Mouse (Mus musculus): ENCODE data around the gene Olfr520. TPM values are rescaled to one million over a fixed set of nuclear protein-coding genes. Genes with fewer than 3 reads are reported as not detected.
"Not testable (repeated sequence)": the region's sequence is repeated elsewhere in the genome, so short reads cannot be mapped to it uniquely, and the experiment has no call there.

Gene Olfr520
- total RNA-seq, 2 experiments from 2014 or later, result 0.31 TPM; not detected in 1

DNA sequence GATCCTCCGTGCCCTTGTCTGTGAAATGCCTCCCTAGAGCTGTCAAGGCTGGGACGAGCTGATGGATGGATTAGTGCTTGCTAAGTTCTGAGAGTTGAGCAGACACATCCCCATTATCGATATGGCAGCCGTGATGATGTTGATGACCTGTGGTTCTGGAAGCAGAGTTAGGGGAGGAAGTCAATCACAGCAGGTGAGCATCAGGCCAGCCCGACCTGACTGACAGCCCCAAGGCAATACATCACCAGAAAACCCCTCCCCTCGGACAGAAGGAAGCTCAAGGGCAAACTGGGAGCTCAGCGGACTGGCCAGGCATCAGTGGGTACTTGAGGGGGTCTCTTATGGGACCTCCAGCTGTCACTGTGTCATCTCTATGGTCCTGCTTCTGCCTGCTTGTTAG lies 20.1 kb upstream of the Olfr520 start:
- intact Hi-C loops (cut with DNase I; ENCODE audit: low total_unique reads), result loop anchor here (2.0 to 10.0 kb wide), 3 partner anchors 38 to 85 kb away; no protein-coding TSS in a partner anchor

DNA sequence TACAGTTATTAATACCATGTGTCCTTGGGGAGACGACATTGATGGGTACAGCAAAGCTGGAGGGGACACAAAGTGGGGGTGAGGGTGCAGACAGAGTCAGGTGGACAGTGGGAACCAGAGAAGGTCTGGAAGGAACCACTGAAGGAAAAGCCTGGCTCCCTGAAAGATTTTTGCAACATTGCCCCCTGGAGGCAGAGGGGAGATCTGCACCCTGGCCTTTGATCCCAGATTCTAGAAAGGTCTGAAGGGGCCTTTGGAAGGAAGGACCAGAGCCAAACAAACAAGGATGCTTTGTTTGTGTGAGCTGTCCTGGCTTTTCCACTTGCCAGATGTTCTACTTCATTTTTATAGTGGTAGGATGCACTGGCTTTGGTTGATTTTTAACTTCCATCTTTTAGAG lies 19.6 kb upstream of the Olfr520 start:
- DNase-seq, result peak; percentile 64
- intact Hi-C loops (cut with DNase I; ENCODE audit: low total_unique reads), result loop anchor here (2.0 to 10.0 kb wide), 2 partner anchors 50 to 84 kb away; no protein-coding TSS in a partner anchor

More for the DNA sequence above, 20.1 kb upstream of the Olfr520 start:
- no peak for DNase-seq

- DNase-seq, result no peak
Measured at GRCm38 (mm10) chr7:99711166-99711565, 18.9 kb upstream of the Olfr520 start, which contains the start of gene Slco2b1. Gene Slco2b1 (minus strand): TSS chr7:99711340.

GRCm38 (mm10) chr7:99712431-99712830 lies 17.6 kb upstream of the Olfr520 start:
- DNase-seq, result no peak
- intact Hi-C loops (cut with DNase I; ENCODE audit: low total_unique reads), result loop anchor here (10.0 kb wide), 1 partner anchor 82 kb away; no protein-coding TSS in a partner anchor

More at GRCm38 (mm10) chr7:99711166-99711565, 18.9 kb upstream of the Olfr520 start, which contains the start of gene Slco2b1:
- intact Hi-C loops (cut with DNase I; ENCODE audit: low total_unique reads), result loop anchor here (2.0 to 10.0 kb wide), 2 partner anchors 50 to 84 kb away; no protein-coding TSS in a partner anchor

- intact Hi-C loops (cut with DNase I; ENCODE audit: low total_unique reads), result loop anchor here (5.0 to 10.0 kb wide), 2 partner anchors 78 to 94 kb away; no protein-coding TSS in a partner anchor
Measured at GRCm38 (mm10) chr7:99716536-99716935, 13.5 kb upstream of the Olfr520 start.

GRCm38 (mm10) chr7:99734612-99735011 lies 4.5 kb downstream of the Olfr520 start:
- intact Hi-C loops (cut with DNase I; ENCODE audit: low total_unique reads), result no loop called here

More at GRCm38 (mm10) chr7:99716536-99716935, 13.5 kb upstream of the Olfr520 start:
- DNase-seq, result no peak

GRCm38 (mm10) chr7:99735491-99735890 lies 5.4 kb downstream of the Olfr520 start:
- intact Hi-C loops (cut with DNase I; ENCODE audit: low total_unique reads); DNase-seq: not testable (repeated sequence)

More at GRCm38 (mm10) chr7:99734612-99735011, 4.5 kb downstream of the Olfr520 start:
- DNase-seq, result no peak

DNA sequence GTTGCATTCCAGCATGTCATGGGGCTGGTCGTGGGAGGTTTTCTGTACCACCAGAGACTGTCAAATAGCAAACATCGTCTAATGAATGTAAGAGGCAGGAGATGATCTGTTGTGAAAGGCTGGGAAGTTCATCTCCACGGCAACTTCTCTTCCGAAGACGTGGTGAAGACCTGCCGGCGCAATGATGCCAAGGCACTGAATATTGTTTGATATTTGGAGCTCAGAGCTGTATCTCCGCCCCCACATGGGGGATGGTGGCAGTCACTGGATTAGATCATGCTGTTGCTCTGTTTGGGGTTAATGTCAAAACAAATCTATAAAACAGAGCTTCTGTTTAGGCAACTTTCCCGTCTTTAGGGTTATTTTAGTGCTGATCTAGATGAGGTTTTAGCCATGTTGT lies 9.2 kb downstream of the Olfr520 start:
- intact Hi-C loops (cut with DNase I; ENCODE audit: low total_unique reads), result no loop called here
- no peak for DNase-seq

GRCm38 (mm10) chr7:99763207-99763606 lies 33.1 kb downstream of the Olfr520 start, which contains the start of gene Olfr521:
Gene Olfr521 (plus strand): TSS chr7:99763507.
- intact Hi-C loops (cut with DNase I; ENCODE audit: low total_unique reads), result no loop called here
- DNase-seq, result no peak

DNA sequence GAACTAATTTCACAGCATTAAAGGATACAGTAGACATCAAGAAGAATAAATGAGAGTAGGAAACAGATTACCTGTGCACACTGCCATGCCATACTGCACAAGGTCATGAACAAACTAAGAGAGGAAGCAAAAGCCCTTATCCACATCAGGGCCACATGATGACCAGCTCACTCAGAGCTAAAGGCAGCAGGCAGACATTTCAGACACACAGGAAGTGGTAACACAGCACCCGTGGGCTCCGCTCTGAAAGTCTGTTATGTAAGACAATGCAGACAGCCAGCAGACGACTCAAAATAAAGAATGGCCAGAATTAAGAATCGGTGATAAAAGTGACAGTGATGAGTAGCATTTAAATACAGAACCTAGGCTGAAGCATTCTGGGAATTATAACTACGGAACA lies 51.3 kb downstream of the Olfr520 start:
- intact Hi-C loops (cut with DNase I; ENCODE audit: low total_unique reads), result no loop called here
- no peak for DNase-seq

GRCm38 (mm10) chr7:99781916-99782315 lies 51.8 kb downstream of the Olfr520 start:
- DNase-seq, result no peak
- intact Hi-C loops (cut with DNase I; ENCODE audit: low total_unique reads), result no loop called here

- DNase-seq, result no peak
- intact Hi-C loops (cut with DNase I; ENCODE audit: low total_unique reads), result no loop called here
Measured at GRCm38 (mm10) chr7:99783421-99783820, 53.3 kb downstream of the Olfr520 start.

DNA sequence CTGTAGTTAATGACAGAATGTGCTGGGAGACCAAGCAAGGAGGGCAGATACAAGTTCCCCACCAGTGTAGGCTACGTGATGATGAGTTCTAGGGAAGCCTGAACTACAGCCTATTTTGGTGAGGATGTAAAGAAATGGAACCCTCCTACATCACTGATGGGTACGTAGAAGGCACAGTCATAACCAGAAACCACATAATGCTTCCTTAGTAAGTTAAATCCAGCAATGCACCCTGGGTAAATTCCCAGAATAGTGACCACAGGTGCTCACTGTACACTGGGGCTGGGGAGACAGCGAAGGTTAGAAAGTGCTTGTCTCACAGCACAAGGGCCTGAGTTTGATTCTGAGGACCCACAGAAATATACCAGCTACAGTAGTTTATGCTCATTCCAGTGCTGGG lies 55.5 kb downstream of the Olfr520 start:
- intact Hi-C loops (cut with DNase I; ENCODE audit: low total_unique reads), result no loop called here
- DNase-seq, result no peak

Other genes with a start within 250 kb of the Olfr520 start
- 100 to 1,000 TPM; 262 to 278 TPM for gene Rps3, start 246.5 kb upstream of the Olfr520 start, total RNA-seq (2021)
- 10 to 100 TPM; 14.3 to 15.2 TPM for gene Arrb1, start 194.8 kb upstream of the Olfr520 start, total RNA-seq (2021)
- 10 to 100 TPM; 38.7 to 43.2 TPM for gene Tpbgl, start 103.2 kb upstream of the Olfr520 start, total RNA-seq (2021)
- 1 to 10 TPM; 6.4 to 7.5 TPM for gene Slco2b1, start 18.9 kb upstream of the Olfr520 start, total RNA-seq (2021)
- gene Olfr521, start 33.2 kb downstream of the Olfr520 start, total RNA-seq (2021), result not detected
- gene Neu3, start 98.1 kb downstream of the Olfr520 start, total RNA-seq (2021), result 1 to 10 TPM; 2.9 to 3.3 TPM
- 1 to 10 TPM in 1 of 2 experiments, under 1 TPM in 1; 0.47 to 1.4 TPM for gene Xrra1, start 128.8 kb downstream of the Olfr520 start, total RNA-seq (2021)
- 10 to 100 TPM; 45.4 to 58.1 TPM for gene Spcs2, start 133.2 kb downstream of the Olfr520 start, total RNA-seq (2021)

All from gastrocnemius, postnatal 14 days (tissue).